Mouse (Mus musculus) forebrain, embryonic 14.5 days (tissue): ENCODE results near the gene Rsbn1l. TPM values are rescaled to one million over a fixed set of nuclear protein-coding genes. Genes with fewer than 3 reads are reported as not detected.
"Not testable (repeated sequence)": the region's sequence is repeated elsewhere in the genome, so short reads cannot be mapped to it uniquely, and the experiment has no call there.

Source experiments
- ATAC-seq: fragments of 200-750 bp; cut with Nextera tagmentation; 2 replicates; pipeline ENCODE4 v1.8.0; 2017; ENCODE audit warnings: mild to moderate bottlenecking, moderate library complexity
- DNase-seq: peaks from one replicate; pipeline ENCODE4 v3.0.0-alpha.2; 2015; ENCODE audit warnings: low spot score
- H3K27ac ChIP-seq: fragments of 300-500 bp; sonication (generic); 2 replicates; pipeline ENCODE4 v1.5.1; 2014; ENCODE audit warnings: low read depth, mild to moderate bottlenecking, control low read depth, low read length, moderate library complexity
- H3K27me3 ChIP-seq: fragments of 300-500 bp; sonication (generic); replicated peaks from 2 replicates; pipeline ENCODE4 v1.6.1; 2014; ENCODE audit warnings: low read length, control low read depth, mixed read lengths; ENCODE audit not compliant: control insufficient read depth, insufficient read depth
- H3K36me3 ChIP-seq: fragments of 300-500 bp; sonication (generic); 2 replicates; pipeline ENCODE4 v1.6.1; 2014; ENCODE audit warnings: low read length, control low read depth; ENCODE audit not compliant: control insufficient read depth, insufficient read depth
- H3K4me1 ChIP-seq: fragments of 300-500 bp; sonication (generic); 2 replicates; pipeline ENCODE4 v1.6.1; 2014; ENCODE audit warnings: antibody characterized with exemption, low read length, control low read depth; ENCODE audit not compliant: control insufficient read depth, insufficient read depth
- H3K4me2 ChIP-seq: fragments of 300-500 bp; sonication (generic); 2 replicates; pipeline ENCODE4 v1.6.1; 2014; ENCODE audit warnings: mild to moderate bottlenecking, control low read depth, low read length
- H3K4me3 ChIP-seq: fragments of 300-500 bp; sonication (generic); 2 replicates; pipeline ENCODE4 v1.5.1; 2014; ENCODE audit warnings: low read depth, low read length, control low read depth
- H3K9ac ChIP-seq: fragments of 300-500 bp; sonication (generic); 2 replicates; pipeline ENCODE4 v1.6.1; 2014; ENCODE audit warnings: mild to moderate bottlenecking, low read length, control low read depth, moderate library complexity
- H3K9me3 ChIP-seq: fragments of 300-500 bp; sonication (generic); replicated peaks from 2 replicates; pipeline ENCODE4 v1.6.1; 2016; ENCODE audit warnings: low read length, control low read depth, mixed read lengths; ENCODE audit not compliant: control insufficient read depth
- WGBS: fragments of 180-500 bp; shearing (Covaris S2); extraction: QIAGEN DNeasy Blood & Tissue Kit; methylation state at CpG from one replicate; pipeline ENCODE4 v1.1.7; 2014; 5-methylcytosine and 5-hydroxymethylcytosine counted together
- polyA plus RNA-seq: library from polyadenylated mRNA; unstranded; fragments of >200 nt; fragmentation: Nextera tagmentation; extraction: Ambion mirVana; gene quantifications from 2 replicates; pipeline ENCODE4 v1.2.1, GENCODE M21; 2014

The Rsbn1l gene
- polyA plus RNA-seq, 1 experiment from 2014 or later = 5.3 TPM

GRCm38 (mm10) chr5:20952337-20952925 is 3.8 kb downstream of the Rsbn1l start:
- no peak for ATAC-seq
- no peak overlapping the region for H3K27ac ChIP-seq
- no peak for DNase-seq
- H3K9ac ChIP-seq = peak overlapping the region; percentile 94
- 0 out of 2 replicates have a peak, but pooled peaks cover 3% of the 10 kb centered on the region for H3K9me3 ChIP-seq
- no peaks in the 10 kb centered on the region for H3K27me3 ChIP-seq
- H3K36me3 ChIP-seq = no peaks in the 10 kb centered on the region
- peaks cover 14% of the 10 kb centered on the region for H3K4me1 ChIP-seq
- peak overlapping the region; percentile 54 for H3K4me2 ChIP-seq
- H3K4me3 ChIP-seq = peak overlapping the region; percentile 96
- WGBS = 22% methylated on average over 9 of the region's 9 CpGs

- H3K27ac ChIP-seq = peak overlapping the region; percentile 99
- H3K9me3 ChIP-seq = 0 out of 2 replicates have a peak, but pooled peaks cover under 1% of the 10 kb centered on the region
- under 1% methylated on average over 51 of the region's 51 CpGs for WGBS
- H3K4me3 ChIP-seq = peak overlapping the region; percentile 96
- DNase-seq = peak; percentile 98
- peak; percentile 99 for ATAC-seq
- H3K4me2 ChIP-seq = peak overlapping the region; percentile 71
- H3K27me3 ChIP-seq = no peaks in the 10 kb centered on the region
- H3K36me3 ChIP-seq = no peaks in the 10 kb centered on the region
- peak overlapping the region; percentile 94 for H3K9ac ChIP-seq
- peaks cover 14% of the 10 kb centered on the region for H3K4me1 ChIP-seq
Observed at GRCm38 (mm10) chr5:20951666-20952281, 4.4 kb downstream of the Rsbn1l start.

GRCm38 (mm10) chr5:20950855-20951650 is 5.1 kb downstream of the Rsbn1l start:
- under 1% methylated on average over 71 of the region's 88 CpGs for WGBS
- H3K4me2 ChIP-seq = peak overlapping the region; percentile 71

GRCm38 (mm10) chr5:20950516-20950854 is 5.7 kb downstream of the Rsbn1l start:
- under 1% methylated on average over 9 of the region's 9 CpGs for WGBS
- Histone ChIP-seq H3K27ac (peak overlapping the region; percentile 99; the same call in 1 of the 2 replicates), H3K27me3 (no peaks in the 10 kb centered on the region), H3K4me2 (peak overlapping the region; percentile 71), H3K36me3 (no peaks in the 10 kb centered on the region), H3K9ac (peak overlapping the region; percentile 94), H3K9me3 (no peaks in the 10 kb centered on the region), H3K4me1 (peaks cover 14% of the 10 kb centered on the region), H3K4me3 (peak overlapping the region; percentile 96)
- ATAC-seq (no peak), DNase-seq (no peak)

More at GRCm38 (mm10) chr5:20950855-20951650, 5.1 kb downstream of the Rsbn1l start:
- peak overlapping the region; percentile 94 for H3K9ac ChIP-seq
- H3K27ac ChIP-seq = peak overlapping the region; percentile 99
- DNase-seq (peak; percentile 60), ATAC-seq (peak; percentile 78)
- peak overlapping the region; percentile 96 for H3K4me3 ChIP-seq
- no peaks in the 10 kb centered on the region for H3K36me3 ChIP-seq
- H3K9me3 ChIP-seq = no peaks in the 10 kb centered on the region
- H3K4me1 ChIP-seq = peaks cover 14% of the 10 kb centered on the region
- no peaks in the 10 kb centered on the region for H3K27me3 ChIP-seq

- ATAC-seq (no peak), DNase-seq (peak; percentile 12)
- H3K4me2 ChIP-seq = peak overlapping the region; percentile 71
- no peaks in the 10 kb centered on the region for H3K36me3 ChIP-seq
- peak overlapping the region; percentile 94 for H3K9ac ChIP-seq
- no peaks in the 10 kb centered on the region for H3K27me3 ChIP-seq
- 6% methylated on average over 5 of the region's 5 CpGs for WGBS
- no peak overlapping the region for H3K27ac ChIP-seq
- peak overlapping the region; percentile 96 for H3K4me3 ChIP-seq
- no peaks in the 10 kb centered on the region for H3K9me3 ChIP-seq
- H3K4me1 ChIP-seq = peaks cover 14% of the 10 kb centered on the region
Observed at GRCm38 (mm10) chr5:20950093-20950492, 6.1 kb downstream of the Rsbn1l start.

- DNase-seq (no peak), ATAC-seq (no peak)
- no peaks in the 10 kb centered on the region for H3K9me3 ChIP-seq
- H3K36me3 ChIP-seq = no peaks in the 10 kb centered on the region
- H3K9ac ChIP-seq = no peak overlapping the region
- H3K4me1 ChIP-seq = peaks cover 10% of the 10 kb centered on the region
- H3K4me2 ChIP-seq = no peak overlapping the region
- H3K4me3 ChIP-seq = no peak overlapping the region
- no peak overlapping the region for H3K27ac ChIP-seq
- 85% methylated on average over 6 of the region's 6 CpGs for WGBS
- no peaks in the 10 kb centered on the region for H3K27me3 ChIP-seq
Observed at GRCm38 (mm10) chr5:20946906-20947305, 9.3 kb downstream of the Rsbn1l start.

GRCm38 (mm10) chr5:20944961-20945748 is 11.0 kb downstream of the Rsbn1l start:
- WGBS = 78% methylated on average over 13 of the region's 13 CpGs
- H3K36me3 ChIP-seq = no peaks in the 10 kb centered on the region
- H3K4me2 ChIP-seq = no peak overlapping the region
- no peak overlapping the region for H3K27ac ChIP-seq
- H3K9ac ChIP-seq = no peak overlapping the region
- no peaks in the 10 kb centered on the region for H3K27me3 ChIP-seq
- H3K4me3 ChIP-seq = no peak overlapping the region
- no peak for ATAC-seq
- H3K9me3 ChIP-seq = no peaks in the 10 kb centered on the region
- H3K4me1 ChIP-seq = peaks cover 10% of the 10 kb centered on the region
- no peak for DNase-seq

GRCm38 (mm10) chr5:20943791-20944190 is 12.4 kb downstream of the Rsbn1l start:
- not testable (repeated sequence) for ATAC-seq, H3K27me3 ChIP-seq, H3K4me1 ChIP-seq, H3K36me3 ChIP-seq, H3K27ac ChIP-seq, H3K4me3 ChIP-seq, DNase-seq, H3K9ac ChIP-seq, H3K9me3 ChIP-seq, H3K4me2 ChIP-seq
- WGBS = 88% methylated on average over 4 of the region's 4 CpGs
